Mouse (Mus musculus) lung, postnatal 0 days (tissue): ENCODE measurements around the gene Bag3.

Source experiments
- CTCF ChIP-seq: IDR thresholded peaks from 2 replicates; pipeline ENCODE4 v1.5.1; 2016; ENCODE audit warnings: antibody characterized with exemption, mild to moderate bottlenecking
- EP300 ChIP-seq: IDR thresholded peaks from 2 replicates; pipeline ENCODE4 v1.6.1; 2016; ENCODE audit warnings: antibody characterized with exemption, mild to moderate bottlenecking, control low read depth

GRCm38 (mm10) chr7:128523349-128523961 is at the start of gene Bag3:
- TF ChIP-seq EP300 = no peak
- peak; percentile 24; the same call in 1 of the 2 replicates for TF ChIP-seq CTCF
